Mouse (Mus musculus) ES-E14 (cell line): ENCODE measurements at regions not wholly inside any gene's neighbourhood (a gene's known extent, or its start where the extent isn't known, plus 50 kb on each side); places are given as distances from the start of the nearest gene placed in this dataset.
A peak's percentile ranks its signal among the peaks of the same experiment; 100 is the strongest.

Experiments used
- DNase-seq: peaks from one replicate; pipeline ENCODE4 v3.0.0-alpha.2; 2013; ENCODE audit warnings: low read depth, low spot score
- H3K27ac ChIP-seq: 2 replicates; pipeline ENCODE4 v1.5.1; 2012; ENCODE audit warnings: low read depth, mild to moderate bottlenecking, low read length, moderate library complexity, mixed read lengths; ENCODE audit not compliant: poor library complexity, insufficient read depth, severe bottlenecking
- H3K36me3 ChIP-seq: 2 replicates; pipeline ENCODE4 v1.6.1; 2012; ENCODE audit warnings: mild to moderate bottlenecking, low read length, moderate library complexity, mixed read lengths; ENCODE audit not compliant: control insufficient read depth, poor library complexity, insufficient read depth, severe bottlenecking
- H3K4me1 ChIP-seq, 2 experiments: fragments of 150-350 bp in 1 of 2; sonication (generic) in 1 of 2; 2 replicates each; pipeline ENCODE4 v1.6.1; 2012; ENCODE audit warnings: low read length in 2 of 2, mild to moderate bottlenecking in 1 of 2, mixed read lengths in 1 of 2; ENCODE audit not compliant: control insufficient read depth in 2 of 2, insufficient read depth in 2 of 2, poor library complexity in 1 of 2
- H3K4me3 ChIP-seq, 2 experiments: fragments of 150-350 bp in 1 of 2; sonication (generic) in 1 of 2; 2 replicates each; pipeline ENCODE4 v1.5.1; 2012; ENCODE audit warnings: low read length in 2 of 2, low read depth in 1 of 2, mild to moderate bottlenecking in 1 of 2, mixed read lengths in 1 of 2; ENCODE audit not compliant: insufficient read depth in 1 of 2, poor library complexity in 1 of 2, severe bottlenecking in 1 of 2
- H3K9ac ChIP-seq: 2 replicates; pipeline ENCODE4 v1.6.1; 2012; ENCODE audit warnings: low read depth, mild to moderate bottlenecking, low read length, mixed read lengths; ENCODE audit not compliant: poor library complexity, insufficient read depth, severe bottlenecking
- H3K9me3 ChIP-seq: fragments of 150-350 bp; sonication (generic); 2 replicates; pipeline ENCODE4 v1.6.1; 2012; ENCODE audit warnings: low read depth, mild to moderate bottlenecking, low read length; ENCODE audit not compliant: control insufficient read depth, insufficient read depth
- CHD2 ChIP-seq: IDR thresholded peaks from 2 replicates; pipeline ENCODE4 v1.6.1; 2014; ENCODE audit warnings: mild to moderate bottlenecking, low read depth, low read length, inconsistent platforms
- HCFC1 ChIP-seq: IDR thresholded peaks from 2 replicates; pipeline ENCODE4 v1.6.1; 2012; ENCODE audit warnings: low read length, inconsistent platforms, borderline replicate concordance; ENCODE audit not compliant: insufficient read depth
- MAFK ChIP-seq: IDR thresholded peaks from 2 replicates; pipeline ENCODE4 v1.6.1; 2014; ENCODE audit warnings: mild to moderate bottlenecking, low read depth, low read length, inconsistent platforms; ENCODE audit not compliant: insufficient read depth
- ZC3H11A ChIP-seq: IDR thresholded peaks from 2 replicates; pipeline ENCODE4 v1.6.1; 2012; ENCODE audit warnings: low read depth, mild to moderate bottlenecking, inconsistent platforms, low read length, borderline replicate concordance
- ZNF384 ChIP-seq: IDR thresholded peaks from 2 replicates; pipeline ENCODE4 v1.6.1; 2012; ENCODE audit warnings: low read depth, low read length, inconsistent platforms
- in situ Hi-C, 2 experiments: fragments of 600-800 bp; cut with MboI; formaldehyde crosslinking; loops; one replicate each; pipeline ENCODE4 v1.15.1; 2025; ENCODE audit warnings: low sequenced_read_pairs in 2 of 2, inconsistent platforms in 1 of 2; ENCODE audit not compliant: unreplicated experiment in 2 of 2

DNA sequence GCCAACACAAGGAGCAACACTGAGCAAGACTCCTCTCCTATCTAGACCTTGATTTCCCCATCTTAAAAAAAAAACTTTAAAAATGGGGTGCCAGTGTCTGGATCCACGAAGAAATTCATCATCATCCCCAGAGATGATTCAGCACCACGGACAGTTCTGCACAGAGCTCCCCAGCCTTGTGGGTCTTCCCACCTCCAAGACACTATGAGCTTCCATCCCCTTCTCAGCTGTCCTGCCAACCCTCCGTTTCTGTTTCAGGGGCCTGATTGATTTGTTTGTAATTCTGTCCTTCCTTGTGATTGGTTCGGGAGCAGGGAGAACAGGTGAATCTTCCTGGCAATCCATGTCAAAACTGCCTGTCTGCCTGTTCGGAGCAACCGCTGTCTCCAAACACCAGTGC lies 253.3 kb downstream of the Gm26897 start:
- no peak overlapping the region for H3K27ac ChIP-seq
- H3K9ac ChIP-seq, result no peak overlapping the region
- H3K4me1 ChIP-seq, result no peaks in the 10 kb centered on the region
- in situ Hi-C loops, result no loop called here
- no peak overlapping the region for H3K4me3 ChIP-seq
- H3K9me3 ChIP-seq, result no peaks in the 10 kb centered on the region
- no peaks in the 10 kb centered on the region for H3K36me3 ChIP-seq
- TF ChIP-seq MAFK, result no peak
- no peak for DNase-seq

DNA sequence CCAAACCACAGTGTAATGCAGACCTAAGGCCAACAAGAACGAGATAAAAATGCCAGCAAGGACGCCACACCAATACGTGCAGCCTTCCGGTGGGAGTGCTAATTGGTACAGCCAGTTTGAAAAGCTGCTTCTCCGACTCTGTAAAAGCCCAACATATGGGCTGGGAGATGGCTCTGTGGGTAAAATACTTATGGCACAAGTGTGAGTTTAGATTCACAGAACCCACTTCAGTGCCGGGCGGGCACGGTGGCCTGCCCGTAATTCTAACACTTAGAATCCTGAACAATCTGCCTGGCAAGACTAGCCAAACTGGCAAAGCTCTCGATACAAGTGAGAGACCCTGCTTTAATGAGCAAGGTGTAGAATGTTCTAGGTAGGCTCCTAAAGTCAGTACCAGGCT lies 258.1 kb downstream of the Gm26897 start:
- Histone ChIP-seq H3K36me3 (no peaks in the 10 kb centered on the region), H3K9ac (no peak overlapping the region), H3K27ac (no peak overlapping the region), H3K9me3 (no peaks in the 10 kb centered on the region), H3K4me1 (0 out of 4 replicates have a peak, but pooled peaks cover 0 to 3% of the 10 kb centered on the region in 2 experiments), H3K4me3 (no peak overlapping the region)
- DNase-seq, result no peak
- TF ChIP-seq CHD2 (no peak), MAFK (no peak), ZC3H11A (no peak), HCFC1 (no peak), ZNF384 (no peak)
- in situ Hi-C loops, result no loop called here

DNA sequence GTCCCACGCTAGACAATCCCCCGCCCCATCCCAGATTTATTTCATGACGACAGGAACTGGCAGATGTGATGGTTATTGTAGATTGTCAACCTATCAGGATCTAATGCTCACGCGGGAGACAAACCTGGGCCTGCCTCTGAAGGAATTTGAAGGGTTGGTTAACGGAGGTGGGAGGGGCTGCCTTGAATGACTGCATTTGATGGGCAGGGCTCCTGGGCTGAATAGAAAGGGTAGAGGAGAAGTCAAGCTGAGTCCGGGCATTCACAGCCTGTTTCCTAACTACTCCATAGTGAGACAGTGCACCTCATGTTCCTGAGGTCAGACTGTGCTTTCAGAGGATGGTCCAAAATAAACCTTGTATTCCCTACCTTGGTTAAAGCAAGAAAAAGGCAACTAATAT lies 259.1 kb downstream of the Cryba4 start:
- TF ChIP-seq MAFK (no peak), CHD2 (no peak), ZC3H11A (no peak), ZNF384 (no peak)
- no peaks in the 10 kb centered on the region for H3K9me3 ChIP-seq
- H3K36me3 ChIP-seq, result no peaks in the 10 kb centered on the region
- DNase-seq, result no peak
- no peak overlapping the region for H3K27ac ChIP-seq
- in situ Hi-C loops, result no loop called here
- H3K9ac ChIP-seq, result no peak overlapping the region
- 0 out of 4 replicates have a peak, but pooled peaks cover 0 to 3% of the 10 kb centered on the region in 2 experiments for H3K4me1 ChIP-seq
- no peak overlapping the region for H3K4me3 ChIP-seq

DNA sequence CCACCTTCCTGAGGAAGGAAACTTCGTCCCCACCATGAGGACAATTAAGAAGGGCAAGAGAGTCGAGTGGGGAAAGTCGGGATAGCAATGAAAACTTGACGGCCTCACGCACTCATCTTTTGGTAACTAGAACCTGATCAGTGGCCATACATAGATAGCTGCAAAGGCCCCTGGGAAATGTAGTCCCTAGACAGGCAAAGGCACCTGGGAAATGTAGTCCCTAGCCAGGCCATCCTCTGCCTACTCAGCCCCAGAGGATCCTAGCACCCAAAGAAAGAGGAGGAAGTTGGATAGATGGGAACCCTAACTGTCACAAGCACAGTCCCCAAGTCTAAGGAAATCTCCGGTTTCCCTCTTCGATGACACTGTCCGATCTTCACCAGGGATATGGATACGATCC lies 258.4 kb downstream of the Cryba4 start:
- Histone ChIP-seq H3K27ac (no peak overlapping the region), H3K9me3 (no peaks in the 10 kb centered on the region), H3K4me3 (no peak overlapping the region), H3K36me3 (no peaks in the 10 kb centered on the region), H3K9ac (no peak overlapping the region), H3K4me1 (0 out of 4 replicates have a peak, but pooled peaks cover 0 to 3% of the 10 kb centered on the region in 2 experiments)
- TF ChIP-seq ZC3H11A, result no peak
- no peak for TF ChIP-seq CHD2
- TF ChIP-seq HCFC1, result peak; percentile 90
- no peak for TF ChIP-seq ZNF384
- no peak for TF ChIP-seq MAFK
- in situ Hi-C loops, result no loop called here
- no peak for DNase-seq

DNA sequence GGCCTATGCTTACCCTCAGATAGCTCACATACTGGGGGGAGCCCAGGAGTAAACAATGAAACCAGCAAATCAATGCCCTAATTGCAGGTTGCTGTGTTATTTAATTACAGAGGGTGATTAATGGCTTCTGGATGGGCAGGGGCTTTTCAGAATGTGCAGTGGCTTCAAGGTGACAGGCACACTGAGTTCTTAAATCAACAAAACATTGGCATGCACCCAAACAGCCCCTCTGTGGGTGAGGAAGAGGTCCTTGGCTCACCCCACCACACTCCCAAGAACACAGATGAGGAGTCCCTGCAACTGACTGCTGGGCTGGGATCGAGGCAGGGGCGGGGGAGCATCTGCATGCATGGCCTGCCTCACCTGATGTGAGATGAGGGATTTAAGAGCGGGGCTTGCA lies 255.5 kb downstream of the Cryba4 start:
- peaks cover 0 to 6% of the 10 kb centered on the region in 2 experiments; a peak in 1 of 4 replicates for H3K4me1 ChIP-seq
- no peak for DNase-seq
- no peak overlapping the region for H3K4me3 ChIP-seq
- no peaks in the 10 kb centered on the region for H3K9me3 ChIP-seq
- no peak for TF ChIP-seq MAFK
- no peak for TF ChIP-seq ZC3H11A
- TF ChIP-seq ZNF384, result no peak
- no peak for TF ChIP-seq CHD2
- TF ChIP-seq HCFC1, result no peak
- in situ Hi-C loops, result no loop called here
- no peaks in the 10 kb centered on the region for H3K36me3 ChIP-seq
- H3K9ac ChIP-seq, result no peak overlapping the region
- no peak overlapping the region for H3K27ac ChIP-seq
